Comparison of ENCODE assay signal across 22 mouse cellular contexts in the genomic region with DNA sequence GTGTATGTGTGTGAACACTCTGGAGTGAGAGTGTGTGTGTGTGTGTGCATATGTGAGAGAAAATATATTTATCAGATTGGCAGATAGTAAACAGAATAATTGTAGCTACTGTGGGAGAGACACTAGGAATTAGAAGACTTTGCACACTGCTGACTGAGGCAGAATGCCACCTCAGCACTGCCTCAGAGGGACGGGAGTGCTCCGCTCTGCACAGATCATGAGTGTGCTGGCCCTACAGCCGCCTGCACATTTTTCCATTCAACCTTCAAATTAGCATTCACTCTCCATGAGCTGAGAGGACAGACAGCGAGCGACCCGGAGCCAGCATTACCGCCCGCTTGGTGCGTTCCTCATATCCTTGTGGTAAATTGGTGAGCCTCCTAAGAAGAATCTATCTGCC.
DNase-seq lines count a peak whose midpoint lies in the region; ATAC-seq lines count a peak whose summit lies in the region.
"Had no signal": no experiment of that assay in that cellular context is flagged by ENCODE, and none has a peak within 500 bp of the region (broad histone marks: within the 10 kb centered on the region; RNA-seq: fewer than 3 reads in every experiment).

No protein-coding gene starts in this region.

- 91% methylated on average over 9 of the region's 9 CpGs for WGBS in embryonic facial prominence, embryonic 12.5 days
- WGBS in embryonic facial prominence, embryonic 10.5 days, result 91% methylated on average over 9 of the region's 9 CpGs
- WGBS in hindbrain, embryonic 14.5 days, result 42% methylated on average over 9 of the region's 9 CpGs
- WGBS in hindbrain, embryonic 11.5 days, result 77% methylated on average over 9 of the region's 9 CpGs
- WGBS in neural tube, embryonic 13.5 days, result 66% methylated on average over 9 of the region's 9 CpGs

- H3K9me3 ChIP-seq in embryonic facial prominence, embryonic 12.5 days, result no peaks in the 10 kb centered on the region
- no peaks in the 10 kb centered on the region for H3K9me3 ChIP-seq in embryonic facial prominence, embryonic 10.5 days
- no peaks in the 10 kb centered on the region for H3K9me3 ChIP-seq in hindbrain, embryonic 14.5 days (ENCODE audit: control insufficient read depth, low read length)
- H3K9me3 ChIP-seq in hindbrain, embryonic 11.5 days (ENCODE audit: control insufficient read depth, low read length), result no peaks in the 10 kb centered on the region
- H3K9me3 ChIP-seq in neural tube, embryonic 13.5 days, result no peaks in the 10 kb centered on the region
- H3K9me3 ChIP-seq: embryonic facial prominence, embryonic 13.5 days; G1E; heart, embryonic 15.5 days; kidney, embryonic 15.5 days; limb, embryonic 13.5 days; midbrain, embryonic 12.5 days had no signal

- no peak for DNase-seq in embryonic facial prominence, embryonic 10.5 days (ENCODE audit: low spot score)
- no peak for DNase-seq in hindbrain, embryonic 14.5 days (ENCODE audit: low spot score)
- no peak for DNase-seq in hindbrain, embryonic 11.5 days (ENCODE audit: low spot score)
- no peak for DNase-seq in neural tube, embryonic 10.5 days (ENCODE audit: extremely low spot score, low spot score)
- DNase-seq in adrenal gland, adult 8-10 months, result no peak
- DNase-seq: adrenal gland, postnatal 36 days; cerebellum, adult 8-10 months; gastrocnemius, postnatal 36 days; right cerebral cortex, adult 18-20 months had no signal

- H3K9ac ChIP-seq in embryonic facial prominence, embryonic 12.5 days, result no peak overlapping the region
- H3K9ac ChIP-seq in hindbrain, embryonic 14.5 days, result no peak overlapping the region
- no peak overlapping the region for H3K9ac ChIP-seq in hindbrain, embryonic 11.5 days (ENCODE audit: low read depth, low read length)
- no peak overlapping the region for H3K9ac ChIP-seq in neural tube, embryonic 13.5 days
- H3K9ac ChIP-seq: embryonic facial prominence, embryonic 13.5 days; heart, embryonic 15.5 days; kidney, embryonic 15.5 days; limb, embryonic 13.5 days; liver, embryonic 14.5 days; midbrain, embryonic 12.5 days had no signal

- H3K4me2 ChIP-seq in embryonic facial prominence, embryonic 12.5 days (replicated peaks), result no peak overlapping the region
- H3K4me2 ChIP-seq in hindbrain, embryonic 14.5 days (replicated peaks), result no peak overlapping the region
- no peak overlapping the region for H3K4me2 ChIP-seq in hindbrain, embryonic 11.5 days (replicated peaks; ENCODE audit: low read depth, low read length)
- no peak overlapping the region for H3K4me2 ChIP-seq in neural tube, embryonic 13.5 days
- H3K4me2 ChIP-seq: embryonic facial prominence, embryonic 13.5 days; heart, embryonic 15.5 days; kidney, embryonic 15.5 days; limb, embryonic 13.5 days; midbrain, embryonic 12.5 days had no signal

- H3K4me1 ChIP-seq in embryonic facial prominence, embryonic 12.5 days, result no peaks in the 10 kb centered on the region
- peaks cover 13% of the 10 kb centered on the region for H3K4me1 ChIP-seq in embryonic facial prominence, embryonic 10.5 days
- H3K4me1 ChIP-seq in hindbrain, embryonic 14.5 days (replicated peaks; ENCODE audit: control insufficient read depth, insufficient read depth, low read length), result peaks cover 6% of the 10 kb centered on the region; the same call in 1 of the 2 replicates
- H3K4me1 ChIP-seq in hindbrain, embryonic 11.5 days (replicated peaks; ENCODE audit: control insufficient read depth, insufficient read depth, low read length), result no peaks in the 10 kb centered on the region
- H3K4me1 ChIP-seq in neural tube, embryonic 13.5 days (replicated peaks), result peaks cover 51% of the 10 kb centered on the region

- H3K27me3 ChIP-seq in embryonic facial prominence, embryonic 12.5 days, result no peaks in the 10 kb centered on the region
- no peaks in the 10 kb centered on the region for H3K27me3 ChIP-seq in embryonic facial prominence, embryonic 10.5 days (replicated peaks; ENCODE audit: low read depth, poor library complexity, severe bottlenecking)
- no peaks in the 10 kb centered on the region for H3K27me3 ChIP-seq in hindbrain, embryonic 14.5 days (ENCODE audit: control insufficient read depth, insufficient read depth, low read length)
- no peaks in the 10 kb centered on the region for H3K27me3 ChIP-seq in hindbrain, embryonic 11.5 days (ENCODE audit: control insufficient read depth, insufficient read depth, low read length)
- H3K27me3 ChIP-seq in neural tube, embryonic 13.5 days, result no peaks in the 10 kb centered on the region
- H3K27me3 ChIP-seq: embryonic facial prominence, embryonic 13.5 days; heart, embryonic 15.5 days; kidney, embryonic 15.5 days; limb, embryonic 13.5 days; midbrain, embryonic 12.5 days had no signal

- peak; percentile 58; the same call in 1 of the 2 replicates for ATAC-seq in embryonic facial prominence, embryonic 12.5 days (ENCODE audit: insufficient number of reproducible peaks, insufficient read depth, low FRiP score, low TSS enrichment)
- ATAC-seq in hindbrain, embryonic 14.5 days (ENCODE audit: low FRiP score), result peak; percentile 36; the same call in 1 of the 2 replicates
- ATAC-seq in hindbrain, embryonic 11.5 days (ENCODE audit: low FRiP score), result no peak
- no peak for ATAC-seq in neural tube, embryonic 13.5 days (ENCODE audit: low read depth)
- ATAC-seq: CD4-positive, CD25-positive, alpha-beta regulatory T cell, adult 4 months; intestine, postnatal 0 days had no signal

- H3K36me3 ChIP-seq in embryonic facial prominence, embryonic 12.5 days, result no peaks in the 10 kb centered on the region
- H3K36me3 ChIP-seq in embryonic facial prominence, embryonic 10.5 days (replicated peaks), result no peaks in the 10 kb centered on the region
- H3K36me3 ChIP-seq in hindbrain, embryonic 14.5 days (replicated peaks; ENCODE audit: control insufficient read depth, insufficient read depth), result no peaks in the 10 kb centered on the region
- no peaks in the 10 kb centered on the region for H3K36me3 ChIP-seq in hindbrain, embryonic 11.5 days (ENCODE audit: control insufficient read depth, insufficient read depth, low read length)
- no peaks in the 10 kb centered on the region for H3K36me3 ChIP-seq in neural tube, embryonic 13.5 days
- H3K36me3 ChIP-seq: embryonic facial prominence, embryonic 13.5 days; heart, embryonic 15.5 days; kidney, embryonic 15.5 days; limb, embryonic 13.5 days; midbrain, embryonic 12.5 days had no signal

- H3K4me3 ChIP-seq in embryonic facial prominence, embryonic 12.5 days, result no peak overlapping the region
- H3K4me3 ChIP-seq in embryonic facial prominence, embryonic 10.5 days, result no peak overlapping the region
- H3K4me3 ChIP-seq in hindbrain, embryonic 14.5 days (replicated peaks; ENCODE audit: low read length), result no peak overlapping the region
- H3K4me3 ChIP-seq in hindbrain, embryonic 11.5 days (ENCODE audit: low read depth, low read length), result no peak overlapping the region
- no peak overlapping the region for H3K4me3 ChIP-seq in neural tube, embryonic 13.5 days
- H3K4me3 ChIP-seq: embryonic facial prominence, embryonic 13.5 days; heart, embryonic 15.5 days; kidney, embryonic 15.5 days; limb, embryonic 13.5 days; midbrain, embryonic 12.5 days had no signal

- H3K27ac ChIP-seq in embryonic facial prominence, embryonic 12.5 days, result no peak overlapping the region
- no peak overlapping the region for H3K27ac ChIP-seq in embryonic facial prominence, embryonic 10.5 days (replicated peaks)
- no peak overlapping the region for H3K27ac ChIP-seq in hindbrain, embryonic 14.5 days
- no peak overlapping the region for H3K27ac ChIP-seq in hindbrain, embryonic 11.5 days (ENCODE audit: low read depth, low read length)
- H3K27ac ChIP-seq in neural tube, embryonic 13.5 days (replicated peaks), result 0 out of 2 replicates have a peak overlapping the region, but pooled peaks have one; percentile 49
- H3K27ac ChIP-seq: embryonic facial prominence, embryonic 13.5 days; heart, embryonic 15.5 days; kidney, embryonic 15.5 days; limb, embryonic 13.5 days; liver, embryonic 14.5 days; macrophage; midbrain, embryonic 12.5 days; stomach, postnatal 0 days had no signal

Comparison
In these comparisons a context has a peak if more than half of its experiments do, and no peak if none do; other contexts are left out.
1. ATAC-seq: peak in embryonic facial prominence, embryonic 12.5 days (single experiment) and hindbrain, embryonic 14.5 days (single experiment); none in hindbrain, embryonic 11.5 days (single experiment) and neural tube, embryonic 13.5 days (single experiment).